In the genomic region with DNA sequence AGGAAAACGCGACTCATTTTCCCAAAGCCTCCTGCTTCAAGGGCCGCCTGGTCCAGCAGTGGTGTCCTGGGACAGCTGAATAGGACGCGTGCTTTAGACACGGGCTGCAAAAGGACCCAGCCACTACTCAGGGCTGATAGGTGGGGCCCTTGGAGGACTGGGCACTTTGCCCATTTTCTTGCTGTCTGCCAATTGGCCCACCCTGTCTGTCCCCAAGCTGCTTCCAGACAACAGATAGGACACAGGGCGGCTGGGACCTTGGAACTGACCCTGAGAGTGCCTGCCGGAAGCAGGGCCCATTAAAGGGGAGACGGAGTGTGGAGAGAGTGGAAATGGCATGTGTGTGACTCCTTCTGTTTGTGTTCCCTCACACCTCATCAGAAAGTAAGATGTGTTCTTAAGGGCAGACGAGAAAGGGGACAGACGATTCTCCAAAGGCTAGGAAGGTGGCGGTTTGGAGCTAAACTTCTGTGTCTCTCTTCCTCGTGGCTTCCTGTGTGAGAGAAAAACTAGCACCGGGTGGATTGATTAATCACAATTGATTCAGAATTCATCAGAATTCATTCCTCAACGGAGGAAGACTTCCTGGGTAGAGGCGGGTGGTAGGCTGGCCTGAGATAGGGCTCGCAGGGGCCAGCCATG, we compare ENCODE assay signal across 8 mouse cellular contexts. TPM values are rescaled to one million over a fixed set of nuclear protein-coding genes. Genes with fewer than 3 reads are reported as not detected.
DNase-seq lines count a peak whose midpoint lies in the region; ATAC-seq and TF ChIP-seq lines count a peak whose summit lies in the region.

No protein-coding gene starts in this region.

- no peaks in the 10 kb centered on the region for H3K27me3 ChIP-seq in heart, embryonic 12.5 days (replicated peaks)
- H3K27me3 ChIP-seq in kidney, embryonic 15.5 days, result no peaks in the 10 kb centered on the region
- peaks cover 8% of the 10 kb centered on the region; the same call in 1 of the 2 replicates for H3K27me3 ChIP-seq in liver, embryonic 12.5 days (replicated peaks)
- no peaks in the 10 kb centered on the region for H3K27me3 ChIP-seq in myocyte (ENCODE audit: control insufficient read depth, insufficient read depth, insufficient read length)
- H3K27me3 ChIP-seq in stomach, embryonic 15.5 days (replicated peaks), result no peaks in the 10 kb centered on the region

- peak overlapping the region; percentile 66 for H3ac ChIP-seq in myocyte (ENCODE audit: control insufficient read depth, insufficient read length)

- H3K4me2 ChIP-seq in heart, embryonic 12.5 days, result peak overlapping the region; percentile 77
- peak overlapping the region; percentile 81 for H3K4me2 ChIP-seq in kidney, embryonic 15.5 days
- peak overlapping the region; percentile 99 for H3K4me2 ChIP-seq in liver, embryonic 12.5 days
- H3K4me2 ChIP-seq in myocyte (ENCODE audit: low read depth), result peak overlapping the region; percentile 79
- peak overlapping the region; percentile 68 for H3K4me2 ChIP-seq in stomach, embryonic 15.5 days

- H3K4me1 ChIP-seq in heart, embryonic 12.5 days (replicated peaks), result peaks cover 38% of the 10 kb centered on the region
- peaks cover 48% of the 10 kb centered on the region for H3K4me1 ChIP-seq in kidney, embryonic 15.5 days
- H3K4me1 ChIP-seq in liver, embryonic 12.5 days, result peaks cover 51% of the 10 kb centered on the region
- peaks cover 29% of the 10 kb centered on the region for H3K4me1 ChIP-seq in stomach, embryonic 15.5 days

- peak; percentile 51 for DNase-seq in CD4-positive helper T cell, adult 2 months (ENCODE audit: low read depth, low spot score)
- peak; percentile 29 for DNase-seq in brain, adult 2 months (ENCODE audit: low read depth, low spot score)

- peaks cover 2% of the 10 kb centered on the region; the same call in 1 of the 2 replicates for H3K36me3 ChIP-seq in heart, embryonic 12.5 days
- peaks cover 2% of the 10 kb centered on the region; the same call in 1 of the 2 replicates for H3K36me3 ChIP-seq in kidney, embryonic 15.5 days
- H3K36me3 ChIP-seq in liver, embryonic 12.5 days, result peaks cover 3% of the 10 kb centered on the region
- H3K36me3 ChIP-seq in myocyte (ENCODE audit: control insufficient read depth, insufficient read depth), result peaks cover 7% of the 10 kb centered on the region
- H3K36me3 ChIP-seq in stomach, embryonic 15.5 days, result no peaks in the 10 kb centered on the region

- peak overlapping the region; percentile 72; the same call in 1 of the 2 replicates for H3K9ac ChIP-seq in heart, embryonic 12.5 days
- H3K9ac ChIP-seq in kidney, embryonic 15.5 days, result peak overlapping the region; percentile 54; the same call in 1 of the 2 replicates
- peak overlapping the region; percentile 67; the same call in 1 of the 2 replicates for H3K9ac ChIP-seq in liver, embryonic 12.5 days
- no peak overlapping the region for H3K9ac ChIP-seq in stomach, embryonic 15.5 days

- TF ChIP-seq POLR2A in myocyte (IDR thresholded peaks at IDR 0.05; ENCODE audit: insufficient read length, low read depth), result no peak

- H3K79me2 ChIP-seq in myocyte (ENCODE audit: control insufficient read depth, insufficient read depth), result peaks cover 35% of the 10 kb centered on the region

- 11% methylated on average over 17 of the region's 17 CpGs for WGBS in heart, embryonic 12.5 days
- 6% methylated on average over 17 of the region's 17 CpGs for WGBS in kidney, embryonic 15.5 days
- WGBS in liver, embryonic 12.5 days (ENCODE audit: insufficient replicate concordance), result 50% methylated on average over 17 of the region's 17 CpGs
- 21% methylated on average over 17 of the region's 17 CpGs for WGBS in stomach, embryonic 15.5 days

- peak overlapping the region; percentile 88 for H3K4me3 ChIP-seq in heart, embryonic 12.5 days
- peak overlapping the region; percentile 98 for H3K4me3 ChIP-seq in kidney, embryonic 15.5 days (replicated peaks)
- H3K4me3 ChIP-seq in liver, embryonic 12.5 days, result peak overlapping the region; percentile 78
- H3K4me3 ChIP-seq in myocyte, result peak overlapping the region; percentile 76
- H3K4me3 ChIP-seq in stomach, embryonic 15.5 days (replicated peaks), result peak overlapping the region; percentile 38

- ATAC-seq in erythroid progenitor cell, adult 5-6 weeks (replicated peaks; ENCODE audit: low FRiP score, poor library complexity, severe bottlenecking), result peak; percentile 40; the same call in 1 of the 2 replicates
- peak; percentile 80 for ATAC-seq in heart, embryonic 12.5 days (ENCODE audit: insufficient number of reproducible peaks, low FRiP score)
- ATAC-seq in kidney, embryonic 15.5 days (replicated peaks; ENCODE audit: low FRiP score), result peak; percentile 62
- ATAC-seq in liver, embryonic 12.5 days, result 0 out of 2 replicates have a peak, but pooled peaks have one; percentile 15
- peak; percentile 70 for ATAC-seq in stomach, embryonic 15.5 days (ENCODE audit: insufficient read depth, low FRiP score, low read depth)

- peak overlapping the region; percentile 98 for H3K27ac ChIP-seq in heart, embryonic 12.5 days (ENCODE audit: poor library complexity, severe bottlenecking)
- H3K27ac ChIP-seq in kidney, embryonic 15.5 days, result peak overlapping the region; percentile 95
- peak overlapping the region; percentile 72 for H3K27ac ChIP-seq in liver, embryonic 12.5 days
- peak overlapping the region; percentile 87 for H3K27ac ChIP-seq in stomach, embryonic 15.5 days

- no peaks in the 10 kb centered on the region for H3K9me3 ChIP-seq in heart, embryonic 12.5 days (replicated peaks)
- no peaks in the 10 kb centered on the region for H3K9me3 ChIP-seq in kidney, embryonic 15.5 days (replicated peaks)
- H3K9me3 ChIP-seq in liver, embryonic 12.5 days (replicated peaks), result no peaks in the 10 kb centered on the region
- no peaks in the 10 kb centered on the region for H3K9me3 ChIP-seq in stomach, embryonic 15.5 days

TF ChIP-seq in myocyte, 11 proteins besides CTCF, POLR2A, EP300 and RAD21:
- TF ChIP-seq MYOD1 (IDR thresholded peaks at IDR 0.05; ENCODE audit: control insufficient read depth in 1 of 3, insufficient read length in 2 of 3, low read depth in 2 of 3) (peak in 1 of 3 experiments; percentile 7), REST (IDR thresholded peaks at IDR 0.05; ENCODE audit: insufficient read depth, insufficient read length) (no peak), E2F4 (IDR thresholded peaks at IDR 0.05; ENCODE audit: insufficient read depth) (no peak)

RNA-seq across cellular contexts. Expression of gene Sik1, which starts 1.0 kb away (rescaled TPM):
- total RNA-seq in erythroid progenitor cell, adult 5-6 weeks (2015; ENCODE audit: low replicate concordance), result 7.6 and 9.2 TPM in 2 replicates
- total RNA-seq in erythroid progenitor cell, adult 5-6 weeks (2017; ENCODE audit: low replicate concordance), result 2.2 and 5.9 TPM in 2 replicates
- polyA plus RNA-seq in heart, embryonic 12.5 days (2016; fragmentation: Nextera tagmentation; extraction: Ambion mirVana), result 23.3 and 24.3 TPM in 2 replicates
- 17.5 and 18.5 TPM in 2 replicates for polyA plus RNA-seq in kidney, embryonic 15.5 days (2015; fragmentation: Nextera tagmentation; extraction: Ambion mirVana)
- 5.9 and 7.0 TPM in 2 replicates for polyA plus RNA-seq in liver, embryonic 12.5 days (2016; fragmentation: Nextera tagmentation; extraction: Ambion mirVana)
- polyA plus RNA-seq in myocyte (2012; fragmentation: generic; extraction: Trizol), result 37.1 TPM
- 19.6 and 21.8 TPM in 2 replicates for polyA plus RNA-seq in stomach, embryonic 15.5 days (2015; fragmentation: Nextera tagmentation; extraction: Ambion mirVana)

Comparison
In these comparisons a context has a peak if more than half of its experiments do, and no peak if none do; other contexts are left out.
1. Peak in every context shown above with its lines: DNase-seq, ATAC-seq, H3K4me3 ChIP-seq and H3K27ac ChIP-seq.
2. ATAC-seq: peak in every context shown above with its lines; median percentile 80 in heart, embryonic 12.5 days; 70 in stomach, embryonic 15.5 days; 62 in kidney, embryonic 15.5 days; 40 in erythroid progenitor cell, adult 5-6 weeks; 15 in liver, embryonic 12.5 days.
3. H3K4me3 ChIP-seq: peak in every context shown above with its lines; median percentile 98 in kidney, embryonic 15.5 days; 88 in heart, embryonic 12.5 days; 78 in liver, embryonic 12.5 days; 76 in myocyte; 38 in stomach, embryonic 15.5 days.